Mouse (Mus musculus): ENCODE measurements around the gene Kdm3a.

Kdm3a gene

GRCm38 (mm10) chr6:71632829-71633662 is at the start of gene Kdm3a:
TSS of gene Kdm3a (minus strand) at chr6:71632990.
- peak; percentile 98 for DNase-seq (ENCODE audit: low spot score)

- no peak for DNase-seq (ENCODE audit: low spot score)
These were observed 46.1 kb upstream of the Kdm3a start for GRCm38 (mm10) chr6:71678891-71679290.

- DNase-seq (ENCODE audit: low spot score) = peak; percentile 55
These were observed 40.4 kb upstream of the Kdm3a start for GRCm38 (mm10) chr6:71673166-71673565.

- no peak for DNase-seq (ENCODE audit: low spot score)
These were observed 31.7 kb upstream of the Kdm3a start for GRCm38 (mm10) chr6:71664511-71664910.

GRCm38 (mm10) chr6:71658290-71658689 is 25.5 kb upstream of the Kdm3a start:
- DNase-seq (ENCODE audit: low spot score) = no peak

- DNase-seq (ENCODE audit: low spot score) = no peak
These were observed 23.0 kb upstream of the Kdm3a start for GRCm38 (mm10) chr6:71655835-71656234.

GRCm38 (mm10) chr6:71651868-71652267 is 19.1 kb upstream of the Kdm3a start:
- no peak for DNase-seq (ENCODE audit: low spot score)

- no peak for DNase-seq (ENCODE audit: low spot score)
These were observed 333 bp downstream of the Kdm3a start for GRCm38 (mm10) chr6:71632486-71632828.

GRCm38 (mm10) chr6:71631706-71632461 is 906 bp downstream of the Kdm3a start:
- DNase-seq (ENCODE audit: low spot score) = peak; percentile 72

GRCm38 (mm10) chr6:71631196-71631595 is 1.6 kb downstream of the Kdm3a start:
- no peak for DNase-seq (ENCODE audit: low spot score)

- no peak for DNase-seq (ENCODE audit: low spot score)
These were observed 5.5 kb downstream of the Kdm3a start for GRCm38 (mm10) chr6:71627325-71627724.

GRCm38 (mm10) chr6:71625984-71626383 is 6.8 kb downstream of the Kdm3a start:
- DNase-seq (ENCODE audit: low spot score) = no peak

- no peak for DNase-seq (ENCODE audit: low spot score)
These were observed 8.1 kb downstream of the Kdm3a start for GRCm38 (mm10) chr6:71624723-71625122.

GRCm38 (mm10) chr6:71621981-71622380 is 10.8 kb downstream of the Kdm3a start:
- peak; percentile 59 for DNase-seq (ENCODE audit: low spot score)

GRCm38 (mm10) chr6:71621551-71621950 is 11.2 kb downstream of the Kdm3a start:
- no peak for DNase-seq (ENCODE audit: low spot score)

GRCm38 (mm10) chr6:71616959-71617358 is 15.8 kb downstream of the Kdm3a start:
- DNase-seq (ENCODE audit: low spot score) = no peak

- no peak for DNase-seq (ENCODE audit: low spot score)
These were observed 19.6 kb downstream of the Kdm3a start for GRCm38 (mm10) chr6:71613225-71613624.

GRCm38 (mm10) chr6:71609968-71610367 is 22.8 kb downstream of the Kdm3a start:
- DNase-seq (ENCODE audit: low spot score) = no peak

GRCm38 (mm10) chr6:71608994-71609393 is 23.8 kb downstream of the Kdm3a start:
- no peak for DNase-seq (ENCODE audit: low spot score)

GRCm38 (mm10) chr6:71607756-71608155 is 25.0 kb downstream of the Kdm3a start:
- no peak for DNase-seq (ENCODE audit: low spot score)

GRCm38 (mm10) chr6:71590154-71590553 is 42.6 kb downstream of the Kdm3a start:
- DNase-seq (ENCODE audit: low spot score) = no peak

GRCm38 (mm10) chr6:71589401-71589800 is 43.4 kb downstream of the Kdm3a start:
- DNase-seq (ENCODE audit: low spot score) = no peak

GRCm38 (mm10) chr6:71583198-71583597 is 49.6 kb downstream of the Kdm3a start:
- no peak for DNase-seq (ENCODE audit: low spot score)

Measured in testis, postnatal 10 days (tissue).